Mouse (Mus musculus) midbrain, embryonic 12.5 days (tissue): Measurements from ENCODE around the gene Lifr. TPM values are rescaled to one million over a fixed set of nuclear protein-coding genes. Genes with fewer than 3 reads are reported as not detected.

Experiments used
- ATAC-seq: fragments of 200-750 bp; cut with Nextera tagmentation; 2 replicates; pipeline ENCODE4 v1.8.0; 2017; ENCODE audit warnings: low read depth, moderate TSS enrichment, moderate library complexity; ENCODE audit not compliant: low FRiP score
- H3K27ac ChIP-seq: fragments of 300-500 bp; sonication (generic); replicated peaks from 2 replicates; pipeline ENCODE4 v1.5.1; 2016; ENCODE audit warnings: mild to moderate bottlenecking
- H3K27me3 ChIP-seq: fragments of 300-500 bp; sonication (generic); 2 replicates; pipeline ENCODE4 v1.6.1; 2016; ENCODE audit warnings: mild to moderate bottlenecking
- H3K36me3 ChIP-seq: fragments of 300-500 bp; sonication (generic); 2 replicates; pipeline ENCODE4 v1.6.1; 2016
- H3K4me1 ChIP-seq: fragments of 300-500 bp; sonication (generic); 2 replicates; pipeline ENCODE4 v1.6.1; 2016
- H3K4me2 ChIP-seq: fragments of 300-500 bp; sonication (generic); replicated peaks from 2 replicates; pipeline ENCODE4 v1.6.1; 2016; ENCODE audit warnings: mild to moderate bottlenecking, moderate library complexity
- H3K4me3 ChIP-seq: fragments of 300-500 bp; sonication (generic); 2 replicates; pipeline ENCODE4 v1.5.1; 2016; ENCODE audit warnings: mild to moderate bottlenecking
- H3K9ac ChIP-seq: fragments of 300-500 bp; sonication (generic); replicated peaks from 2 replicates; pipeline ENCODE4 v1.6.1; 2016; ENCODE audit warnings: mild to moderate bottlenecking, moderate library complexity
- H3K9me3 ChIP-seq: fragments of 300-500 bp; sonication (generic); 2 replicates; pipeline ENCODE4 v1.6.1; 2016; ENCODE audit warnings: mild to moderate bottlenecking
- WGBS: fragments of 180-500 bp; shearing (Covaris S2); methylation state at CpG from one replicate; pipeline ENCODE4 v1.1.7; 2016; 5-methylcytosine and 5-hydroxymethylcytosine counted together
- polyA plus RNA-seq: library from polyadenylated mRNA; unstranded; fragments of >200 nt; fragmentation: Nextera tagmentation; extraction: Ambion mirVana; gene quantifications from 2 replicates; pipeline ENCODE4 v1.2.1, GENCODE M21; 2016

Lifr gene
- polyA plus RNA-seq, result 7.3 and 9.2 TPM in 2 replicates

DNA sequence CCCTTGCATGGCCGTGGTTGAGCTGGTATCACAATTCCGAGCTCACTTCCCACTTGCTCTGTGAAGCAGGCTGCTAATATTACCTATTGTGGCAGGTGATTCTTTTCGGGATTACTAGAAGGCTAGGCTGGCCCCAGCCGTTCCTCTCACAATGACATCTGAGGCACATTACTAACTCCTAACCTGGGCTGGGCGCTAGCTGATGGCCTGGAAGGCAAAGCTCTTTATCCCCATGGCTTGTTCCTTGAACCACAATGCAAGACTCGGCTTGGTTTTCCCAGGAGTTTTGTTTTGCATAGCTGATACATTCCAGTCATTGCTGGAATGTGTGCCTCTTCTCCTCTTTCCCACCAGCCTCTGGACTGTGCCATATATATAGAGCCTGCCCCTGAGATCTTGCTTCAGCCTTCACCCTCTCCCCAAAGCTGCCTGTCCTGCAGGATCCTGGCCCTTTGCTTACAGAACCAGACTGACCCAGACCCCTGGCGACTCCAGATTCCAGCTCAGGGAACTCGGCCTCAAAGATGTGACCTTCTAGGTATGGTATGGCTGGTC, at the start of gene Lifr:
Gene Lifr, plus strand, starts transcription at position 404 of the 555 bp plus-strand sequence.
- H3K36me3 ChIP-seq, result no peaks in the 10 kb centered on the region
- H3K9me3 ChIP-seq, result no peaks in the 10 kb centered on the region
- peaks cover under 1% of the 10 kb centered on the region for H3K4me1 ChIP-seq
- 64% methylated on average over 8 of the region's 8 CpGs for WGBS
- peaks cover 49% of the 10 kb centered on the region for H3K27me3 ChIP-seq
- H3K27ac ChIP-seq, result no peak within 1 kb of the TSS
- H3K4me3 ChIP-seq, result no peak within 1 kb of the TSS
- H3K4me2 ChIP-seq, result no peak within 1 kb of the TSS
- no peak within 1 kb of the TSS for H3K9ac ChIP-seq
- ATAC-seq, result no peak

DNA sequence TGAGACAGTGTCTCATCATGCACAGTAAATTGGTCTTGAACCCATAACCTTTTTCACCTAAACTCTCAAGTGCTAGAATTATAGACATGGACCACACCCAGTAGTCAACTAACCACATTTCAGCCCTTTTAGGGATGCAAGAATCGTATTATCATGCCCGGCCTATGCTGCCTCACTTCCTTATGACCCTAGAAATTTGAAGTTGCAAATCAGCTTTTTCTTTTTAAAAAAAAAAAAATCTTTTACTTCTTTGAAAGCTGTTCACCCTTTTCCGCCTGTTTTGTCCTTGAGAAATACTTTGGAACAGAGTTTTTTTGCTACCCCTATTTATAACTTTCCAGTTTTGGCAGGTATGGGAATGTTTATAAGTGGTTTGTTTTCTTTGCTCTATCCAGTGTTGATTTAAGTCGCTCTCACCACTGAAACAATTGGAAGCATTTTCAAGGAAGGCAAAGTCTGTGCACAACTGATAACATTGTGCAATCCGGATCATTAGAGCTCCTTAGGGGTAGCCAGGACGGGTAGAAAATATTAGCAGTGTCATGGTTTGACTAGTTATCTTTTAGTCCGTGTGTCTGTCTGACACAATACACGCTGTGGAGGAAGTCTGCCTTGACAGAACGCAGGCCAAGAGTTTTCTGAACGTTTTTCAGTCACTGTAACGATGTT, 46.2 kb upstream of the Lifr start:
- no peak overlapping the region for H3K9ac ChIP-seq
- no peaks in the 10 kb centered on the region for H3K9me3 ChIP-seq
- H3K27me3 ChIP-seq, result no peaks in the 10 kb centered on the region
- H3K4me2 ChIP-seq, result no peak overlapping the region
- H3K36me3 ChIP-seq, result no peaks in the 10 kb centered on the region
- peaks cover 2% of the 10 kb centered on the region; the same call in 1 of the 2 replicates for H3K4me1 ChIP-seq
- WGBS, result 81% methylated on average over 11 of the region's 11 CpGs
- no peak overlapping the region for H3K27ac ChIP-seq
- H3K4me3 ChIP-seq, result no peak overlapping the region
- no peak for ATAC-seq

DNA sequence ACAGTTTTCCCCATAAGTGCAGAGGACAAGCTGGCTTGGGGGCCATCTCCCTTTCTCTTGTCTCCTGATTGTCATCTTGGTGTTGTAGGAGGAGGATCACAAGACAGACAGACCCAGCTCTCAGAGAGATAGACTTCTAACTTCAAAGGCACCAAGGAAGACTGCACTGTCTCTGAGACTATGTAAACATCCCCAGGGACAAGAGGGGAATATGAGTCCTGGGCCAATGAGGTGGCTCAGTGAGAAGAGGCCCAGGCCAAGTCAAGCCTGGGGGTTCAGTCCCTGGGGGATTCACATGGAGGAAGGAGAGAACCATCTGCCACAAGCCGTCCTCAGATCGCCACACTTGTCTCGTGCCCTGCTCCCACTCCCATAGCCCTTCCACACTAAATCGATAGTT, 45.4 kb upstream of the Lifr start:
- Histone ChIP-seq H3K9ac (no peak overlapping the region), H3K36me3 (no peaks in the 10 kb centered on the region), H3K9me3 (no peaks in the 10 kb centered on the region), H3K4me2 (no peak overlapping the region), H3K4me3 (no peak overlapping the region), H3K4me1 (no peaks in the 10 kb centered on the region), H3K27me3 (no peaks in the 10 kb centered on the region), H3K27ac (no peak overlapping the region)
- no peak for ATAC-seq
- 80% methylated on average over 4 of the region's 4 CpGs for WGBS

DNA sequence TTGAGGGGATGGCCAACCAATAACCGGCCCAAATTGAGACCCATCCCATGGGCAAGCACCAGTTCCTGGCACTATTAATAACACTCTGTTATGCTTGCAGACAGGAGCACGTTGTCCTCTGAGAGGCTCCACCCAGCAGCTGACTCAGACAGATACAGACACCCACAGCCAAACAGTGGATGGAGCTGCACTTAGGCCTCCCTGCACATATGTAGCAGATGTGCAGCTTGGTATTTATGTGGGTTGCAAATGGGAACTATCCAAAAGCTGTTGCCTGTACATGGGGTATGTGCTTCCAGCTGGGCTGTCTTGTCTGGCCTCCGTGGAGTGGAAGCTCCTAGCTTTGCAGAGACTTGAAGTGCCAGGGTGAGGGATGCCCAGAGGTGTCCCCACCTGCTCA, 42.5 kb upstream of the Lifr start:
- H3K9ac ChIP-seq, result no peak overlapping the region
- H3K27me3 ChIP-seq, result no peaks in the 10 kb centered on the region
- H3K9me3 ChIP-seq, result no peaks in the 10 kb centered on the region
- no peak overlapping the region for H3K4me3 ChIP-seq
- no peak overlapping the region for H3K27ac ChIP-seq
- no peak overlapping the region for H3K4me2 ChIP-seq
- no peaks in the 10 kb centered on the region for H3K4me1 ChIP-seq
- ATAC-seq, result no peak
- WGBS, result 84% methylated on average over 3 of the region's 3 CpGs
- no peaks in the 10 kb centered on the region for H3K36me3 ChIP-seq

DNA sequence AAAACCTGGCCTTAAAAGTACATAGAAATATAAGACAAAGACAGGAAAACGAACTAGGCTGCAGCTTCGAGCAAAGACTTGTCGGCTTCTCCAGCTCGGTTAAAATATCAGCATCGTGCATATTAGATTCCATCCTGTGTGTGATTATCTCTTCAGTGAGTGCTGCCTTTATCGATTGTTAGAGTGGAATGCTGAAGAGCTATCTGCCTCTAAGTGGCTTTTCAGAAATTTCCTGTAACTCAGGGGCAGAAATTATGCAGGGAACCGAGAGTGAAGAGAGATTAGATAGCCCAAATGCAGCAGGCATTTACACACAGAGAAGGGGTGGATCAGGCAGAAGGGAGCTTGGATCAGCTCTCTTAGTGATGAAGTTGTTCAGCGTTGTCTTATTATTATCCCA, 41.5 kb upstream of the Lifr start:
- no peak for ATAC-seq
- H3K4me2 ChIP-seq, result no peak overlapping the region
- H3K36me3 ChIP-seq, result no peaks in the 10 kb centered on the region
- H3K4me3 ChIP-seq, result no peak overlapping the region
- no peaks in the 10 kb centered on the region for H3K9me3 ChIP-seq
- 71% methylated on average over 8 of the region's 8 CpGs for WGBS
- no peaks in the 10 kb centered on the region for H3K4me1 ChIP-seq
- H3K27me3 ChIP-seq, result no peaks in the 10 kb centered on the region
- no peak overlapping the region for H3K9ac ChIP-seq
- no peak overlapping the region for H3K27ac ChIP-seq

DNA sequence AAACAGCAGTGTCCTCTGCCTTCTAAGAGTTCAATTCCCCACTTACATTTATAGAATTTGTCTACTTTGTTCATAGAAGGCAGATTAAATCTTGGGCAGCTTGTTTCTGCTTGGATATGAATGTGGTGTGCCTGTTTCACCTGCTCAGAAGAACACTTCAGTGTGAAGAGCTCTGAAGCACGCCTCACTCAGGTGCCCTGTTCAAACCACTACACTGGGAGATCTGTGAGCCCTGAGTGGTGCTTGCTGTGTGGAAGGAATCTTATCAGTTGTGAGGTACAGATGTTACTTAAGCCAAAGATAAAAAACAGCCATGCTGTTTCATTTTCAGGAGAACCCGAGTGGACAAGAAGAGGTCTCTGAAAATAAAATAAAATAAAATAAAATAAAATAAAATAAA, 38.7 kb upstream of the Lifr start:
- Histone ChIP-seq H3K9ac (no peak overlapping the region), H3K9me3 (no peaks in the 10 kb centered on the region), H3K27ac (no peak overlapping the region), H3K27me3 (no peaks in the 10 kb centered on the region), H3K4me2 (no peak overlapping the region), H3K4me1 (no peaks in the 10 kb centered on the region), H3K4me3 (no peak overlapping the region), H3K36me3 (no peaks in the 10 kb centered on the region)
- no peak for ATAC-seq
- WGBS, result 83% methylated on average over 2 of the region's 2 CpGs

DNA sequence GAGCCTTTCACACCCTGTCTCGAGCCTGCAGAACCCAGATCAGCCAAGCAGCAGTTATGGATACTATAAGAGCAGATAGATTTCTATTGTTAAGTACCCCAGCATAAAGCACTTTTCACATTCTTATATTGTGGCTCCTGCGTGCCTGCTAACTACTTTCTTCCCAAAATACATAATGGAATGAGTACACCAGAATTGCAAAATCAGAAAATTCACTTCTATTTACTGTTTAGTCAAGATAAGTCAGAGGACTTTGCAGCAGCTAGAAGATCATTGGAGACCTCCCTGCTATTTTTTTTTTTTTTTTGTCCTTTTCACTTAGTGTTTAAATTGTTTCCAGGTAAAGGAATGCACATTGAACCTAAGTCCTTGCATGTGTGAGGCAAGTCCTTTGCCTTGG, 38.3 kb upstream of the Lifr start:
- Histone ChIP-seq H3K4me1 (no peaks in the 10 kb centered on the region), H3K9ac (no peak overlapping the region), H3K4me3 (no peak overlapping the region), H3K9me3 (no peaks in the 10 kb centered on the region), H3K27me3 (no peaks in the 10 kb centered on the region), H3K4me2 (no peak overlapping the region), H3K27ac (no peak overlapping the region), H3K36me3 (no peaks in the 10 kb centered on the region)
- 94% methylated on average over 2 of the region's 2 CpGs for WGBS
- no peak for ATAC-seq

DNA sequence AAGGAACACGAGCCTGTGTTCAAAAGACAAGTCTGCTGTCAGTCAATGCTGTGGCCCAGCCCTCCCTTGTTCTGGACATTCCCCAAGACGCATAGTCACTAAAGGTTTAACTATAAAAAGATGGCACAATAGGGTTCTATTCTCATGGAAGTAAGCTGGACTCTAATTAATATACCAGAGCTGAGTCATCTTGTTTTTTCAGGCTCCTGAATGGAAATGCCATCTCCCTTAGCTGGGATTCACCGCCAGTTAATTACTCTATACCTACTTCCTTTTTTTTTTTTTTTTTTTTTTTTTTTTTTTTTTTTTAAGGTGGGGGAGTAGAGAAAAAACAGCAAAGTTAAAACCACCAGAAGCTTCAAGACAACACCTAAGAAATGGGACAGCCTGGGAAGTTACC, 33.6 kb upstream of the Lifr start:
- WGBS, result 45% methylated on average over 3 of the region's 3 CpGs
- Histone ChIP-seq H3K4me3 (no peak overlapping the region), H3K9ac (no peak overlapping the region), H3K27ac (no peak overlapping the region), H3K27me3 (no peaks in the 10 kb centered on the region), H3K36me3 (no peaks in the 10 kb centered on the region), H3K4me2 (no peak overlapping the region), H3K9me3 (no peaks in the 10 kb centered on the region), H3K4me1 (no peaks in the 10 kb centered on the region; the same call in 1 of the 2 replicates)
- no peak for ATAC-seq

DNA sequence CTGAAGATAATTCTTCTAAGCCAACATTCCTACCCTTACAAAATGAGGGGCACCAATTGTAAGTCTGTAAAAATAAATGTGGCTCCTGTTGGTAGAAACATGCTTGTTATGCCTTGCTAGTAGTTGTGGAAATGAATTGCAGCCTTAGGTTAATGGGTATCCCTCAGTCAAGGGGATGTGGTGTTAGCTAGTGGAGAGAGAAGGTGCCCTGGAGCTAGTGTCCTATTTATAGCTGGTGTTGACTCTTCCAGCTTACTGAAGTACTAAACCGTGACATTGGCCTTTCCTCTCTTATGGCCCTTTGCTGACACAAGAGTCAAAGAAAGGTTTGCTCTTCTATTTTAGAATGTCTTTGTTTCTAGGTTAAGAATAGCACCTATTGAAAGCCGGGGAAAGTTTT, 29.9 kb upstream of the Lifr start:
- Histone ChIP-seq H3K27me3 (0 out of 2 replicates have a peak, but pooled peaks cover 5% of the 10 kb centered on the region), H3K4me2 (no peak overlapping the region), H3K9ac (no peak overlapping the region), H3K36me3 (no peaks in the 10 kb centered on the region), H3K9me3 (no peaks in the 10 kb centered on the region), H3K27ac (no peak overlapping the region), H3K4me3 (no peak overlapping the region), H3K4me1 (peaks cover 8% of the 10 kb centered on the region; the same call in 1 of the 2 replicates)
- 62% methylated on average over 2 of the region's 2 CpGs for WGBS
- ATAC-seq, result no peak

DNA sequence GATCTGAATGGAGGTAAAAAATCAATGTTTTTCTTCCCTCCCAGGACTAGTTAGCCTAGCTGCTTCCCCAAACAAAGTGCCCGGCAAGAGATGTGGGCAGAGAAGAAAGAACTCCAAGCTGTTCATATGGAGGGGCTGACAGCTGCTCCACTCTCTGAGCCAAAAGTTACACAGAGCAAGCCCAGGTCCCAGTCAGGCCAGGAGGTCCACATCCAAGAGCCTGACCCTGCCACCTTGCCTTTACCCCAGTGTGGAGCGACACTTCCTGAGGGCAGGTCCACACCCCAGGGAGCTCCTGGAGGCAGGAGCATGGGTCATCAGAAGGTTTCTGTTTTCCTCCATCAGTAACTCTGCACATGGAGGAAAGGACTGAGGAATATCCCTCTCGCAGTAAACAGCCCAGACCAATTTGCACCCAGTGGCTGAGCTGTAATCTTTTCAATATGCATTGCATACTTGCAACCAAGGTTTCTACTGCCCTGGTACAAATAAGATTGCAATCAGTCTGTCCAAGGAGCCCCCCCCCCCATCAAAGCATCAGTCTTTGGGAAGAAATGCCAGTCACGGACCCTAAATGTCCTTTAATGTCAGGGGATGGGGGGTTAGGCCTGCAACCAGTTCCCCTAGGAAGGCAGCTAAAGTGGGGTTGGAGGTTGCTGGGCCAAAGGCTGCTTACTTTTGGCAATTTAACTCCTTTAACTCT, 28.3 kb upstream of the Lifr start:
- Histone ChIP-seq H3K9me3 (no peaks in the 10 kb centered on the region), H3K4me1 (peaks cover 8% of the 10 kb centered on the region; the same call in 1 of the 2 replicates), H3K9ac (no peak overlapping the region), H3K36me3 (no peaks in the 10 kb centered on the region), H3K4me2 (no peak overlapping the region), H3K27ac (no peak overlapping the region), H3K27me3 (0 out of 2 replicates have a peak, but pooled peaks cover 5% of the 10 kb centered on the region), H3K4me3 (no peak overlapping the region)
- no peak for ATAC-seq
- WGBS, result 16% methylated on average over 4 of the region's 4 CpGs

DNA sequence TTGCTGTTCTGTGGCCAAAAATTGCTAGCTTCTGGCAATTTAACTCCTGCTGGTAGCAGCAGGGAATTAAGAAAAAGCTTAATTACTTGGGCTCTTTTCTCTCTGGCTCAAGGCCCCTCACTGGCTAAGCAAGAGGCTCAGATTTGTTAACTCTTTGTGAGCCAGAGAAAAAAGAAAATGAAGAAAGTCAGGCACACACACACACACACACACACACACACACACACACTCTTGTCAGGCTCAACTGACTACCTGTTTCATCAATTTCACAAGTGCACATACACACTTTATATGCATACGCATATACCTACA, 27.8 kb upstream of the Lifr start:
- Histone ChIP-seq H3K36me3 (no peaks in the 10 kb centered on the region), H3K27me3 (0 out of 2 replicates have a peak, but pooled peaks cover 5% of the 10 kb centered on the region), H3K4me3 (no peak overlapping the region), H3K4me1 (peaks cover 8% of the 10 kb centered on the region; the same call in 1 of the 2 replicates), H3K4me2 (no peak overlapping the region), H3K9me3 (no peaks in the 10 kb centered on the region), H3K27ac (no peak overlapping the region), H3K9ac (no peak overlapping the region)
- ATAC-seq, result no peak
- WGBS, result 97% methylated on average over 1 of the region's 1 CpGs

DNA sequence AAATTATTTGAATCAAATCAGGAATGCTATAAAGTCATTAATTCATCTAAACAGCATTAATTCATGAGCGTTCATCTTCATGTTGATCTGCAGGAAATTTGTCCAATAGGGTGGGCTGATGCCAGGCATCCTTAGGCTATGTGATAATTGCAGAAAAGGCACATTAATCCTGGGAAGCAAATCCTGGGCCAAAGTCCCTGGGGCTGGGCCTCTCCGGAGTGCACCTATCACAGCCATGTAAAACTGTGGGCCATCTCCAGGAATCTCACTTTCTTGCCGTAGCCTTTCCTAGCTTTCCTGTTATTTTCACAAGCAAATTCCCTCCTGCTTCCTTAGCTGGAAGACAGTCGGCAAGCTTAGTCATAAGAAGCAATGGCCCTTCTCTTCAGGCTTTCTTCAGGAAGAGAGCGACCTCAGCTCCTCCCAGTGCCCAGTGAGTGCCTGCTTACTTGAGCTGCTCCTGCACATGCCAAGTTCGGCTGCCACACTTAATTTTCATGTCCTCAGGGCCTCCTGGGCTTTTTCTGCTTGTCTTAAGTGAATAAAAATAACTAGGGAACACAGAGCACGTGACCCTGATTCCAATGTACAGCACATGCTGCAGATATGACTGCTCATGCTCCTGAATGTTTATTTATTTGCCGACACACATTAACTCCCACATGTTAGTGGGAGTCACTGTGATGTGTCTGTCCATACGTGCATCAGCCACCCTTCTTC, 26.7 kb upstream of the Lifr start:
- H3K4me1 ChIP-seq, result peaks cover 8% of the 10 kb centered on the region; the same call in 1 of the 2 replicates
- no peaks in the 10 kb centered on the region for H3K36me3 ChIP-seq
- no peak overlapping the region for H3K4me3 ChIP-seq
- WGBS, result 71% methylated on average over 9 of the region's 9 CpGs
- no peak overlapping the region for H3K27ac ChIP-seq
- no peak overlapping the region for H3K4me2 ChIP-seq
- 0 out of 2 replicates have a peak, but pooled peaks cover 5% of the 10 kb centered on the region for H3K27me3 ChIP-seq
- no peaks in the 10 kb centered on the region for H3K9me3 ChIP-seq
- no peak overlapping the region for H3K9ac ChIP-seq
- no peak for ATAC-seq
